Mouse (Mus musculus): Measurements from ENCODE around the gene Phyh. TPM values are rescaled to one million over a fixed set of nuclear protein-coding genes. Genes with fewer than 3 reads are reported as not detected.
A peak's percentile ranks its signal among the peaks of the same experiment; 100 is the strongest.

Phyh gene
- polyA plus RNA-seq (2015; fragmentation: Nextera tagmentation; extraction: Ambion mirVana): 68.4 and 69.4 TPM in 2 replicates

DNA sequence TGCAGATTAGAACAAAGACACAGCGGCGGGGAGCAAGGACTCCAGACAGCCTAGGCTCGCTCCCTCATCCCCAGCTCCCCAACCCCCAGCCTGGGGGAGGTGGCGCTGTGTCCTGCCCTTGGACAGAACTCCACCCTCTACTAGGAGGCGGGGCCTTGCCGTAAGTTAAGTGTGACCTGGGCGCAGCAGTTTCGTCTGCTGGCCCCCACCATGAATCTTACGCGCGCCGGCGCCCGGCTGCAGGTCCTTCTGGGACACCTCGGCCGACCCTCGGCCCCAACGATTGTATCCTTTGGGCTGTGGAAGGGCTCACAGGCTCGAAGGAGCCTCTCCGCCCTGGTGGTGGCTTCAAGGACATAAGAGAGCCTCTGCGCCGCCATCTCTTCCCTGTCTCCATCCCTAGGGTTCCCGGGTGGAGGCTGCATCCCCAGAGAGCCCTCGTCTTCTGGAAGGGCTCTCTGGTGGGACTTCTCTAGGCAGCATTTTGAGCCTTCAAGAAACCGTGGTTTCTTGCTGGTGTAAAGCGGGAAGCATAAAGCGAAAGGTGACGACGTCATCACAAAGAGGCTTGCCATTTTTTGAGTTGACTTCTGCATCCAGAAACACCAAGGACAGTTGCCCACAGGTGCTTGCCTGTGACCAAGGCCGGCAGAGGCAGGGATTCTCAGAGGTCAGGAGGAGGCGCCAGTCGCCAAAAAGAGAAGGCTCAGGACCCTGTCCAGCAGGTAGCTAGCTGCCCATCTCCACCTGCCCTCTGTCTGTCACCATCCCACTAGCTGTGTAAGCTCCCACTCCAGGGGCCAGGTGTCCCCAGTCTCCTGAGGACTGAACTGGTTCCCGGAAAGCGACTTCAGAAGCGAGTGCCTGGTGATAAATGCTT is at the start of gene Phyh:
TSS of gene Phyh (plus strand) at position 160 of the 880 bp plus-strand sequence.
- no peaks in the 10 kb centered on the region for H3K9me3 ChIP-seq
- no peaks in the 10 kb centered on the region for H3K27me3 ChIP-seq (replicated peaks)
- H3K27ac ChIP-seq: peak within 1 kb of the TSS; percentile 63; the same call in 1 of the 2 replicates
- H3K9ac ChIP-seq: peak within 1 kb of the TSS; percentile 60
- H3K36me3 ChIP-seq: no peaks in the 10 kb centered on the region
- peak within 1 kb of the TSS; percentile 53 for H3K4me3 ChIP-seq (replicated peaks)
- H3K4me2 ChIP-seq: peak within 1 kb of the TSS; percentile 73
- peak; percentile 92 for ATAC-seq (ENCODE audit: insufficient read depth, low FRiP score, low read depth)
- H3K4me1 ChIP-seq: peaks cover 6% of the 10 kb centered on the region
- WGBS: 7% methylated on average over 35 of the region's 35 CpGs

DNA sequence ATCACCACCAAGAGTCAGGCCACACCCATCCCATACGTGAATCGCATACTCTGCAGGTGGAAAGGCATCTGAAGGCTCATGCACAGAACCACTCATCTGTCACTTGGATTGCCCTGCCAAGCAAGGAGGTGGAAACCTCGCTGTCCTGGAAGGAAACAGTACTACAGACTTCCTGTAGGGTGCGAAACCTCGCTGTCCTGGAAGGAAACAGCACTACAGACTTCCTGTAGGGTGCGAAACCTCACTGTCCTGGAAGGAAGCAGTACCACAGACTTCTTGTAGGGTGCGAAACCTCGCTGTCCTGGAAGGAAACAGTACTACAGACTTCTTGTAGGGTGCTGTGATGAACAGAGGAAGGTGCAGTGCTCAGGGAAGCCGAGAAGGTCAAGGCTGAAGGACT is 46.1 kb upstream of the Phyh start:
- H3K9me3 ChIP-seq: no peaks in the 10 kb centered on the region
- no peak overlapping the region for H3K4me2 ChIP-seq
- no peaks in the 10 kb centered on the region for H3K36me3 ChIP-seq
- no peak overlapping the region for H3K4me3 ChIP-seq (replicated peaks)
- H3K9ac ChIP-seq: no peak overlapping the region
- no peaks in the 10 kb centered on the region for H3K4me1 ChIP-seq
- H3K27me3 ChIP-seq (replicated peaks): no peaks in the 10 kb centered on the region
- no peak overlapping the region for H3K27ac ChIP-seq
- 66% methylated on average over 9 of the region's 9 CpGs for WGBS
- no peak for ATAC-seq (ENCODE audit: insufficient read depth, low FRiP score, low read depth)

DNA sequence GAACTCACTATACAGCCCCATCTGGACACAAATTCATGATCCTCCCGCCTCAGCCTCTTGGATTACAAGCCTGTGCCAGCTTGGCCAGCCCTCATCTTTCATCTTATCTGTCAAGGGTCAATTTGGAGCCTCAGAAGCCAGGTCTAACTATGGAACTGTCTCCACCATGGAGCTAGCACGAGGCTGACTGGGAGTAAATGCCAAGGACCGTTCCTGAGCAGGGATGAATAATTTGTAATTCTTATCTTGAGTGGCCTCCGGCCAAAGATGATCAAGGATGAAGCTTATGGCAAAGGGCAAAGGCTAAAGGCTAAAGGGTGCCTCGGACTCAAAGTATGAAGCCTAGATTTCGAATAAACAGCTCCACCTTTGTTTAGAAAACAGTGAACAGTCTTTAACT is 45.5 kb upstream of the Phyh start:
- no peaks in the 10 kb centered on the region for H3K9me3 ChIP-seq
- no peak overlapping the region for H3K4me3 ChIP-seq (replicated peaks)
- 30% methylated on average over 6 of the region's 6 CpGs for WGBS
- no peak overlapping the region for H3K4me2 ChIP-seq
- no peaks in the 10 kb centered on the region for H3K4me1 ChIP-seq
- no peak overlapping the region for H3K27ac ChIP-seq
- no peak overlapping the region for H3K9ac ChIP-seq
- ATAC-seq (ENCODE audit: insufficient read depth, low FRiP score, low read depth): no peak
- no peaks in the 10 kb centered on the region for H3K36me3 ChIP-seq
- no peaks in the 10 kb centered on the region for H3K27me3 ChIP-seq (replicated peaks)

DNA sequence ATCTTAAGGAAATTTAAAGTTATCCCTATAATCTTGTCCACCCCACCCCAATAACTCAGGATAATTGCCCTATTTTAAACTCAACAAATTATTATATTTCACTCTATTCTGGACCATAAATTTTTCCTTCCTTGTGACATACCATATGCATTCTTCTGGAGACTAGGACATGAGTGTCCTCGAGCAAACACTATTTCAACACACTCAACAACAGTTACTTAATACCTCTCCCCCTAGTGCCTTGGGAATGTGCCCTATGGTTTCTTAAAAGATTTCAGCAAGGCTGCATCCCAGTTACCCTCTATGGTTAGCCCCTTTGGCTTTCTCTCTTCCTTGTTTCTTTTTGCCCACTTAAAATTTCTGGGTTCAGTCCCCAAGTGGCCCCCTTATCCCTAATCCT is 43.7 kb upstream of the Phyh start:
- no peak overlapping the region for H3K9ac ChIP-seq
- H3K9me3 ChIP-seq: no peaks in the 10 kb centered on the region
- 44% methylated on average over 1 of the region's 1 CpGs for WGBS
- ATAC-seq (ENCODE audit: insufficient read depth, low FRiP score, low read depth): no peak
- H3K4me2 ChIP-seq: no peak overlapping the region
- no peaks in the 10 kb centered on the region for H3K4me1 ChIP-seq
- no peak overlapping the region for H3K4me3 ChIP-seq (replicated peaks)
- no peaks in the 10 kb centered on the region for H3K27me3 ChIP-seq (replicated peaks)
- H3K27ac ChIP-seq: no peak overlapping the region
- H3K36me3 ChIP-seq: no peaks in the 10 kb centered on the region

DNA sequence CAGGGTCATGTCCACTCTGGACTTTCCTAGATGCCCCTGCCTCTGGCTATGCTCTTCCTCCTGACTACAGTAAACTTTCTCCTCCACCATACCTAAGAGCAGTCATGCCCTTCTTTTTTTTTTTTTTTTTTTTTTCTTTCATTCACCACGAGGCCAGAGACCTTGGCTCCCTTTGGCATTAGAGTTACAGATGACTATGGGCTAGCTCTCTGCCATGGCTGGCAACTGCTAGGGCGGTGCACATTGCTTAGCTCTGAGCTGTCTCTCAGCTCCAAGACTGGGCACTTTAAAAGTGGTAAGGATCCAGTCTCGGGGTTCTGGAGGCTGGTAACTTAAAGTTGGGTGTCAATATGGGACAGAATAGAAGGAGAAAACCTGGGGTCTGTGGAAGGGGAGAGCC is 42.7 kb upstream of the Phyh start:
- Histone ChIP-seq H3K4me1 (peaks cover 5% of the 10 kb centered on the region; the same call in 1 of the 2 replicates), H3K36me3 (no peaks in the 10 kb centered on the region), H3K9me3 (no peaks in the 10 kb centered on the region), H3K27ac (no peak overlapping the region), H3K4me3 (replicated peaks) (no peak overlapping the region), H3K27me3 (replicated peaks) (no peaks in the 10 kb centered on the region), H3K9ac (no peak overlapping the region), H3K4me2 (no peak overlapping the region)
- ATAC-seq (ENCODE audit: insufficient read depth, low FRiP score, low read depth): no peak
- WGBS: 68% methylated on average over 3 of the region's 3 CpGs

DNA sequence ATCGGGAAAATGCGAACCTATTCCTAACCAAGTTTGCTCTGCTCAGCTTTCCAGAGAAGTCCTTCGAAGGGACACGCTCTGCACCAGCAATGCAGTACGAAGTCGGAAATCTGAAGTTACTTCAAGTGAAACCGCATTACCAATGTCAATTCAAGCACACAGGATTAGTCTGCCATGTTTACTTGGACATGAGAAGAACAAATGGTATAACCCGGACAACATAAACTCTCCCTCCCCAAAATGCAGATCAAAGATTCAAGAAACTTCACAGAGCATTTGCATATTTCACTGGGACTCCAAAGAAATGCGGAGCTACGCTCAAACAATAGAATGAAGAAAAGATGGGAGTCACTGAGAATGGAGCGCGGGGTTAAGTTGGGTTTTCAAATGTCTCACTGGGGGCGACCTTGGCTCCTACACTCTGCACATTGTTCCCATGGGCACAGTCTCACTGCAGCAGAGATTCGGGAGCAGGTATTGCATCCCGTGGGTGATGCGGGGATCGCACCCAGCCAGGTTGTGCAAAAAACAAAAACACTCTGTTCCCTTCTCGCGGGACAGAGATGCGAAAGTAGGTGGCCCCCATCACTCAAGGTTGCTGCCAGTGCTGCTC is 38.0 kb upstream of the Phyh start:
- Histone ChIP-seq H3K36me3 (peaks cover 2% of the 10 kb centered on the region), H3K27ac (peak overlapping the region; percentile 99), H3K9ac (peak overlapping the region; percentile 99), H3K4me1 (peaks cover 5% of the 10 kb centered on the region; the same call in 1 of the 2 replicates), H3K4me2 (peak overlapping the region; percentile 83), H3K9me3 (no peaks in the 10 kb centered on the region), H3K27me3 (replicated peaks) (no peaks in the 10 kb centered on the region), H3K4me3 (replicated peaks) (peak overlapping the region; percentile 97)
- 1% methylated on average over 20 of the region's 20 CpGs for WGBS
- no peak for ATAC-seq (ENCODE audit: insufficient read depth, low FRiP score, low read depth)

DNA sequence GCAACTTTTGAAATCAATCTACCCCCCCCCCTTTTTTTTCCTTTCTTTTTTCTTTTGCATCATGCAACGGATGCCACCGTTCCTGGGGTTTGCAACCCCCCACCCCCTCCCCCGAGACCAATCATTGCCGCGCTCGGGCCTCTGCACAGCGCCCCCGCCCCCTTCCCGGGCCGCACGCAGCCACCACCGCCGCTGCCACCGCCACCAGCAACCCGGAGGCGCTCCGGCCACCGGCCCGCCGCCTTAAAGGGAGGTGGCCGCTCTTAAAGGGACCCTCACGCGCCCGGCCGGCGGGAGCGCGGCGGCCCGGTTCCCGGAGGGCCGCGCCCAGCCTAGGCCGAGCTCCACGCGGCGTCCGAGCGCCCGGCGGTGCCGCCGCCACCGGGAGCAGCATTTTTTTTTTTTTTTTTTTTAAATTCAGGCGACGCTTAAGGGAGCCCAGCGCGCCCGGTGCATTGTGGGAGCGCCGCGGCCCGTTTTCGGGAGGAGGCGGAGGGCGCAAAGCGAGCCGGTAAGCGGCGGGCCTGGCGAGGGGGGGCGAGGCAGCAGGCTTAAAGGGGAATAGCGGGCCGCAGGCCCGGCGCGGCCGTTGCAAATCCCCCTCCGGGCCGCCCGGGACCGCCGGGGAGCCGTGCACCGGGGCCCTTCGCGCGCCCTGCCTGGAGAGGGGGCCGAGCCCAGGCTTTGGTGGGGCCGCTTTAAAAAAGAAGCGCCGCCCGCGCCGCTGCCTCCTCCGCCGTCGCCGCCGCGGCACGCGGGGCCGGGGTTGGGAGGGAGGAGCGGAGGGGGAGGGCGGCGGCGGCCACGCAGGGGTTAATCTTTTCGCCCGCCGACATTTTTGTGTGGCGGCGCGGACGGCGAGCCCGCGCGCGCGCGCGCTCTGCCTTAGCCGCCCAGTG is 37.2 kb upstream of the Phyh start, which contains the start of gene Sephs1:
TSS of gene Sephs1 (plus strand) at position 215 of the 899 bp plus-strand sequence.
- Histone ChIP-seq H3K27ac (peak within 1 kb of the TSS; percentile 99), H3K9me3 (no peaks in the 10 kb centered on the region), H3K4me1 (peaks cover 5% of the 10 kb centered on the region; the same call in 1 of the 2 replicates), H3K4me3 (replicated peaks) (peak within 1 kb of the TSS; percentile 97), H3K9ac (peak within 1 kb of the TSS; percentile 99), H3K36me3 (peaks cover 9% of the 10 kb centered on the region), H3K27me3 (replicated peaks) (no peaks in the 10 kb centered on the region), H3K4me2 (peak within 1 kb of the TSS; percentile 83)
- WGBS: under 1% methylated on average over 89 of the region's 115 CpGs
- peak; percentile 73 for ATAC-seq (ENCODE audit: insufficient read depth, low FRiP score, low read depth)

DNA sequence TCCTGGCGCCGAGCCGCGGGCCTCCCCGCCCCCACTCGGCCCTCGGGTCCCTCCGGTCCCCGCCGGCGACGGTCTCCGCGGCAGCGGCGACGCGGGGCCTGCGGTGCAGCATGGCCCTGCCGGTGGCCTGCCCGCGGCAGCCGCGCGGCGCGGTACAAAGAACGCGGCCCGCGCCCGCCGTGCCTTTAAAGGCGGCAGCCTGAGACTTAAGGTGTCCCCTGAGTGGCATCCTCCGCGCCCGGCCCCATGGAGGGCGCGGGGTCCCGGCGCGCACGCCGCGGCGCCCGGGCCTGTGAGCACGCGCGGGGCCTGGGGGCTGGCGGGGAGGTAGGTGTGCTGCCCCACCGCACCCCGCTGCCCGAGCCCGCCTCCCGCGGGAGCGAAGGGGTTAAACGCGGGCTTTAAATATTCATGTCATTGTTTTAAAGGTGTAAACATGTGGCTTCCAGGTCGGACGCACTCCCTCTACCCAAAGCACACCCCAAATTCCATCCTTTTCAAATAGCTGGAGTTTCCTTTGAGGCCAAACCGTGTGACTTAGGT is 36.5 kb upstream of the Phyh start:
- H3K9me3 ChIP-seq: no peaks in the 10 kb centered on the region
- peak overlapping the region; percentile 97 for H3K4me3 ChIP-seq (replicated peaks)
- peak overlapping the region; percentile 99 for H3K27ac ChIP-seq
- WGBS: under 1% methylated on average over 53 of the region's 63 CpGs
- H3K9ac ChIP-seq: peak overlapping the region; percentile 99
- H3K27me3 ChIP-seq (replicated peaks): no peaks in the 10 kb centered on the region
- H3K4me2 ChIP-seq: peak overlapping the region; percentile 83
- peak; percentile 27 for ATAC-seq (ENCODE audit: insufficient read depth, low FRiP score, low read depth)
- peaks cover 5% of the 10 kb centered on the region; the same call in 1 of the 2 replicates for H3K4me1 ChIP-seq
- peaks cover 16% of the 10 kb centered on the region for H3K36me3 ChIP-seq

DNA sequence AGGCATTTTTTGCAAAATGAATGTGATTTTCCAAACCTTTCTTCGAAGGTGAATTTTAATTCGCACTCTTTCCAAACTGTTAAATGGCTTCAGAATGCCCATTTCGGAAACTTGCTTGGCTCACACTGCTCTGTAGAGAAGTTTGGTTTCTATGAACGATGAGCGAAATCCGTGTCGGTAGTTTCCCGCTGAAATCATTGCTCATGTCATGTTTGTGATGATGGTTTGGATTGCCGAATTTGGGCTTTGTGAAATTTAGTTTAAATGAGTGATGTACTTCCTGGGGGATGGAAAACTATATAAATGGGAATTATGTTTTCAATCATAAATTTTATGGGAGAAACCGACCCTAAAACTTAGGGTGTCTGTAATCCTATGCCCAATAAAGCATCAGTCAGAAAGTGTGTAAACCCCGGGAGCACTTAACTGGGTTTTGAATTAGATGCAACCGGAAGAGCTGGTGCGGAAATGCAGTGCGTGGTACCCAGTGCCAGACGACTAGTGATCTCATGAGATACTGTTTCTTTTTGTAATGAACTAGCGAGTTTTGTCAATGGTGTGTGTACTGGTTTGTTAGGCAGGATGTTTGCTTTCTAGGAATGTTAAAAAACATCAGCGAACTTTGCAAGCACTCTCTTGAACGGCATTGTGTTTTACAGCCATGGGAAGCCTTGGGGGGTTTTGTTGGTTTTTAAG is 35.7 kb upstream of the Phyh start:
- whole genome bisulfite sequencing: 2% methylated on average over 18 of the region's 18 CpGs

DNA sequence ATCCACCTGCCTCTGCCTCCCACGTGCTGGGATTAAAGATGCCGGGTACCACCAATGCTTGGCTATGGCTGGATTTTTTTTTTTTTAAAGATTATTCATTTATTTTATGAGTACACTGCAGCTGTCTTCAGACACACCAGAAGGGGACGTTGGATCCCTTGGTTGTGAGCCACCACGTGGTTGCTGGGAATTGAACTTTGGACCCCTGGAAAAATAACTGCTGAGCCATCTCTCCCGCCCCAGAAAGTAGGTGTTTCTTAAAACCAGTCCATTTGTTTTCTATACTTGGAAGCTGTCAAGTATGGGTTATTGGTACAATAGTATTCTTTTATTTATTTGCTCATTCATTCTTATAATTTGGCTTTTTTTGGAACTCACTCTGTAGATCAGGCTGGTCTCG is 31.9 kb upstream of the Phyh start:
- H3K4me3 ChIP-seq (replicated peaks): no peak overlapping the region
- WGBS: 86% methylated on average over 6 of the region's 6 CpGs
- ATAC-seq (ENCODE audit: insufficient read depth, low FRiP score, low read depth): no peak
- H3K9me3 ChIP-seq: no peaks in the 10 kb centered on the region
- no peaks in the 10 kb centered on the region for H3K27me3 ChIP-seq (replicated peaks)
- H3K4me2 ChIP-seq: no peak overlapping the region
- H3K4me1 ChIP-seq: no peaks in the 10 kb centered on the region; the same call in 1 of the 2 replicates
- H3K27ac ChIP-seq: no peak overlapping the region
- peaks cover 35% of the 10 kb centered on the region for H3K36me3 ChIP-seq
- H3K9ac ChIP-seq: no peak overlapping the region

More for the DNA sequence above, 35.7 kb upstream of the Phyh start:
- Histone ChIP-seq H3K36me3 (peaks cover 24% of the 10 kb centered on the region), H3K27ac (peak overlapping the region; percentile 99), H3K4me3 (replicated peaks) (peak overlapping the region; percentile 97), H3K9me3 (no peaks in the 10 kb centered on the region), H3K27me3 (replicated peaks) (no peaks in the 10 kb centered on the region), H3K4me2 (peak overlapping the region; percentile 83), H3K4me1 (peaks cover 5% of the 10 kb centered on the region; the same call in 1 of the 2 replicates), H3K9ac (no peak overlapping the region)
- ATAC-seq (ENCODE audit: insufficient read depth, low FRiP score, low read depth): no peak

DNA sequence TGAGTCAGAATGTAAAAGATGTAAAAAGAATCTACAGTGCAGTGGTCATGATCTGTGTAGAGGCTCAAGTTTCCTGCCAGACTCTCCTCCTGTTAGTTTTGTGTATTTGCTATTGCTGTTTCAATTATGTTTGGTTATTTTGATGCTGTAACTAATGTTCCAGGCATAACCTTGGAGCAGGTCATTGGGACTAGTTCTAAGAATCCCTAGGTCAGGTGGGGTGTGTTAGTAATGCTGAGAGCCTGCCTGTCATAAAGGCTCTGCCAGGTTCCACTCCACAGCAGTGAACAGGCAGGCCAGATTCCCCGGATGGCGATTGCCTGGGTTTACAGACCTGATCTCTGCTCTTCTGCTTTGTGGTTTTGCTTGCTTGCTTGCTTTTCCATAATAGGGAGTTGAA is 23.2 kb upstream of the Phyh start:
- Histone ChIP-seq H3K9ac (no peak overlapping the region), H3K27me3 (replicated peaks) (no peaks in the 10 kb centered on the region), H3K9me3 (no peaks in the 10 kb centered on the region), H3K4me2 (no peak overlapping the region), H3K36me3 (peaks cover 37% of the 10 kb centered on the region), H3K4me3 (replicated peaks) (no peak overlapping the region), H3K27ac (no peak overlapping the region), H3K4me1 (no peaks in the 10 kb centered on the region)
- 81% methylated on average over 2 of the region's 2 CpGs for WGBS
- ATAC-seq (ENCODE audit: insufficient read depth, low FRiP score, low read depth): no peak
